ENCODE assay signal across 20 mouse cellular contexts in genomic region chr5:123008877-123009493, GRCm38 (mm10). TPM values are rescaled to one million over a fixed set of nuclear protein-coding genes. Genes with fewer than 3 reads are reported as not detected.
A peak's percentile ranks its signal among the peaks of the same experiment; 100 is the strongest.
DNase-seq lines count a peak whose midpoint lies in the region; ATAC-seq and TF ChIP-seq lines count a peak whose summit lies in the region.
"Had no signal": no experiment of that assay in that cellular context is flagged by ENCODE, and none has a peak within 500 bp of the region (broad histone marks: within the 10 kb centered on the region; RNA-seq: fewer than 3 reads in every experiment).

No protein-coding gene starts in this region.

- no peak overlapping the region for H3ac ChIP-seq in myocyte (ENCODE audit: control insufficient read depth, insufficient read length)

- TF ChIP-seq POLR2A in myocyte (IDR thresholded peaks at IDR 0.05; ENCODE audit: insufficient read length, low read depth), result no peak

- H3K36me3 ChIP-seq in kidney, embryonic 15.5 days, result no peaks in the 10 kb centered on the region
- no peaks in the 10 kb centered on the region for H3K36me3 ChIP-seq in myocyte (ENCODE audit: control insufficient read depth, insufficient read depth)
- H3K36me3 ChIP-seq in midbrain, embryonic 11.5 days (ENCODE audit: control insufficient read depth, insufficient read depth, low read length), result no peaks in the 10 kb centered on the region
- H3K36me3 ChIP-seq: intestine, embryonic 15.5 days; limb, embryonic 13.5 days; midbrain, embryonic 15.5 days had no signal

- no peaks in the 10 kb centered on the region for H3K79me2 ChIP-seq in myocyte (ENCODE audit: control insufficient read depth, insufficient read depth)

- H3K4me2 ChIP-seq in kidney, embryonic 15.5 days, result no peak overlapping the region
- H3K4me2 ChIP-seq in myocyte (ENCODE audit: low read depth), result peak overlapping the region; percentile 77
- no peak overlapping the region for H3K4me2 ChIP-seq in midbrain, embryonic 11.5 days
- H3K4me2 ChIP-seq: heart, embryonic 11.5 days; hindbrain, embryonic 14.5 days; intestine, embryonic 15.5 days; limb, embryonic 13.5 days; midbrain, embryonic 15.5 days had no signal

- 62% methylated on average over 7 of the region's 7 CpGs for WGBS in kidney, embryonic 15.5 days
- 80% methylated on average over 7 of the region's 7 CpGs for WGBS in midbrain, embryonic 11.5 days

- ATAC-seq in kidney, embryonic 15.5 days (replicated peaks; ENCODE audit: low FRiP score), result no peak
- no peak for ATAC-seq in midbrain, embryonic 11.5 days (ENCODE audit: low FRiP score)
- ATAC-seq: intestine, embryonic 15.5 days; midbrain, embryonic 15.5 days had no signal

- H3K4me3 ChIP-seq in kidney, embryonic 15.5 days (replicated peaks), result no peak overlapping the region
- H3K4me3 ChIP-seq in myocyte, result no peak overlapping the region
- no peak overlapping the region for H3K4me3 ChIP-seq in midbrain, embryonic 11.5 days (ENCODE audit: low read depth, low read length)
- H3K4me3 ChIP-seq: intestine, embryonic 15.5 days; limb, embryonic 13.5 days; midbrain, embryonic 15.5 days had no signal

- no peaks in the 10 kb centered on the region for H3K9me3 ChIP-seq in kidney, embryonic 15.5 days (replicated peaks)
- no peaks in the 10 kb centered on the region for H3K9me3 ChIP-seq in midbrain, embryonic 11.5 days (ENCODE audit: control insufficient read depth, low read length)
- H3K9me3 ChIP-seq: intestine, embryonic 15.5 days; limb, embryonic 13.5 days; midbrain, embryonic 15.5 days had no signal

- no peak overlapping the region for H3K9ac ChIP-seq in kidney, embryonic 15.5 days
- H3K9ac ChIP-seq in midbrain, embryonic 11.5 days (ENCODE audit: low read length), result no peak overlapping the region
- H3K9ac ChIP-seq: hindbrain, embryonic 14.5 days; intestine, embryonic 15.5 days; limb, embryonic 13.5 days; midbrain, embryonic 15.5 days had no signal

- 0 out of 2 replicates have a peak overlapping the region, but pooled peaks have one; percentile 10 for H3K27ac ChIP-seq in kidney, embryonic 15.5 days
- H3K27ac ChIP-seq in midbrain, embryonic 11.5 days (ENCODE audit: low read depth, low read length), result no peak overlapping the region
- H3K27ac ChIP-seq: hindbrain, embryonic 14.5 days; intestine, embryonic 15.5 days; limb, embryonic 13.5 days; midbrain, embryonic 15.5 days had no signal

- H3K27me3 ChIP-seq in kidney, embryonic 15.5 days, result no peaks in the 10 kb centered on the region
- no peaks in the 10 kb centered on the region for H3K27me3 ChIP-seq in myocyte (ENCODE audit: control insufficient read depth, insufficient read depth, insufficient read length)
- no peaks in the 10 kb centered on the region for H3K27me3 ChIP-seq in midbrain, embryonic 11.5 days (ENCODE audit: control insufficient read depth, insufficient read depth, low read length)
- H3K27me3 ChIP-seq: CH12.LX; intestine, embryonic 15.5 days; limb, embryonic 13.5 days; midbrain, embryonic 15.5 days had no signal

- DNase-seq in cerebellum, postnatal 10 days, result peak; percentile 40 to 54
- no peak for DNase-seq in cerebellum, adult 11 months
- DNase-seq in kidney, postnatal 36 days, result no peak
- peak; percentile 59 to 60 for DNase-seq in right cerebral cortex, postnatal 10 days (ENCODE audit: low spot score in 2 of 2)
- no peak for DNase-seq in right cerebral cortex, postnatal 14 days
- DNase-seq in midbrain, embryonic 11.5 days (ENCODE audit: low spot score, missing footprints), result no peak
- DNase-seq: adrenal gland, adult 8-10 months; gastrocnemius, postnatal 25 days; heart, postnatal 14 days; thymus, adult 2 months had no signal

- peaks cover 11% of the 10 kb centered on the region; the same call in 1 of the 2 replicates for H3K4me1 ChIP-seq in kidney, embryonic 15.5 days
- no peaks in the 10 kb centered on the region for H3K4me1 ChIP-seq in midbrain, embryonic 11.5 days (ENCODE audit: control insufficient read depth, insufficient read depth, low read length)
- H3K4me1 ChIP-seq: intestine, embryonic 15.5 days; midbrain, embryonic 15.5 days had no signal

TF ChIP-seq in myocyte, 11 proteins besides CTCF, POLR2A, EP300 and RAD21:
- TF ChIP-seq CEBPB (IDR thresholded peaks at IDR 0.05; ENCODE audit: insufficient read depth, poor library complexity, severe bottlenecking) (no peak), REST (IDR thresholded peaks at IDR 0.05; ENCODE audit: insufficient read depth, insufficient read length) (no peak), MYOG (IDR thresholded peaks at IDR 0.05; ENCODE audit: control insufficient read depth in 1 of 3, insufficient read depth in 1 of 3, insufficient read length in 2 of 3, low read depth in 2 of 3) (peak in 1 of 3 experiments; percentile 44), MAX (IDR thresholded peaks at IDR 0.05; ENCODE audit: low read depth) (no peak), MYOD1 (IDR thresholded peaks at IDR 0.05; ENCODE audit: control insufficient read depth in 1 of 3, insufficient read length in 2 of 3, low read depth in 2 of 3) (peak in 1 of 3 experiments; percentile 34)

RNA-seq across cellular contexts. Expression of gene Orai1, which starts 5.9 kb away (rescaled TPM):
- 17.5 and 18.5 TPM in 2 replicates for polyA plus RNA-seq in kidney, embryonic 15.5 days (2015; fragmentation: Nextera tagmentation; extraction: Ambion mirVana)
- polyA plus RNA-seq in myocyte (2012; fragmentation: generic; extraction: Trizol), result 36.7 TPM
- 8.2 and 10.5 TPM in 2 replicates for polyA plus RNA-seq in midbrain, embryonic 11.5 days (2014; fragmentation: Nextera tagmentation; extraction: Ambion mirVana)

RNA-seq across cellular contexts. Expression of gene Kdm2b, which starts 19.4 kb away (rescaled TPM):
- polyA plus RNA-seq in kidney, embryonic 15.5 days (2015; fragmentation: Nextera tagmentation; extraction: Ambion mirVana), result 92.2 and 96.8 TPM in 2 replicates
- 10.1 TPM for polyA plus RNA-seq in myocyte (2012; fragmentation: generic; extraction: Trizol)
- 62.4 and 62.8 TPM in 2 replicates for polyA plus RNA-seq in midbrain, embryonic 11.5 days (2014; fragmentation: Nextera tagmentation; extraction: Ambion mirVana)

RNA-seq across cellular contexts. Expression of gene Morn3, which starts 37.8 kb away (rescaled TPM):
- 0.26 TPM in 1 of 2 replicates, not detected in the other for polyA plus RNA-seq in kidney, embryonic 15.5 days (2015; fragmentation: Nextera tagmentation; extraction: Ambion mirVana)
- not detected for polyA plus RNA-seq in myocyte (2012; fragmentation: generic; extraction: Trizol)
- polyA plus RNA-seq in midbrain, embryonic 11.5 days (2014; fragmentation: Nextera tagmentation; extraction: Ambion mirVana), result not detected in 2 replicates
- polyA plus RNA-seq: frontal cortex, adult 2 months; limb, embryonic 13.5 days; liver, embryonic 16.5 days; midbrain, embryonic 15.5 days had no signal

RNA-seq across cellular contexts. Expression of gene Tmem120b, which starts 59.2 kb away (rescaled TPM):
- 15.3 and 19.2 TPM in 2 replicates for polyA plus RNA-seq in kidney, embryonic 15.5 days (2015; fragmentation: Nextera tagmentation; extraction: Ambion mirVana)
- polyA plus RNA-seq in myocyte (2012; fragmentation: generic; extraction: Trizol), result 41.3 TPM
- polyA plus RNA-seq in midbrain, embryonic 11.5 days (2014; fragmentation: Nextera tagmentation; extraction: Ambion mirVana), result 7.6 and 7.9 TPM in 2 replicates

Comparison
In these comparisons a context has a peak if more than half of its experiments do, and no peak if none do; other contexts are left out.
1. DNase-seq: peak in cerebellum, postnatal 10 days (2 of 2) and right cerebral cortex, postnatal 10 days (2 of 2); none in cerebellum, adult 11 months (single experiment), kidney, postnatal 36 days (0 of 2), right cerebral cortex, postnatal 14 days (single experiment) and midbrain, embryonic 11.5 days (single experiment).